Mouse (Mus musculus) megakaryocyte, embryonic 14.5 days (primary cell): ENCODE measurements around the gene Fbxl7.

ENCODE experiments used
- FLI1 ChIP-seq: IDR thresholded peaks from 2 replicates; pipeline ENCODE4 v1.6.1; 2012; ENCODE audit warnings: low read length, inconsistent platforms, mixed read lengths
- GATA1 ChIP-seq: IDR thresholded peaks from 3 replicates; pipeline ENCODE4 v1.6.1; 2012; ENCODE audit warnings: mixed read lengths, low read length, inconsistent platforms, borderline replicate concordance

- TF ChIP-seq GATA1: no peak
- no peak for TF ChIP-seq FLI1
Measured at GRCm38 (mm10) chr15:26889971-26890370, 5.4 kb downstream of the Fbxl7 start.
